Mouse (Mus musculus) brain, embryonic 14.5 days (tissue): ENCODE results near the gene Pdgfd. TPM values are rescaled to one million over a fixed set of nuclear protein-coding genes. Genes with fewer than 3 reads are reported as not detected.

ENCODE experiments used
- DNase-seq: peaks from one replicate; pipeline ENCODE4 v3.0.0-alpha.2; 2011; ENCODE audit warnings: low read depth
- CTCF ChIP-seq: fragments of 200-500 bp; IDR thresholded peaks from 2 replicates; pipeline ENCODE4 v1.5.1; 2012; ENCODE audit warnings: inconsistent platforms, mild to moderate bottlenecking, moderate library complexity, borderline replicate concordance; ENCODE audit not compliant: insufficient read depth, insufficient read length; ENCODE audit errors: extremely low read depth
- POLR2A ChIP-seq: fragments of 200-500 bp; IDR thresholded peaks from 2 replicates; pipeline ENCODE4 v1.6.1; 2012; ENCODE audit warnings: mild to moderate bottlenecking, inconsistent platforms, borderline replicate concordance; ENCODE audit not compliant: poor library complexity, insufficient read depth, insufficient read length, severe bottlenecking; ENCODE audit errors: extremely low read depth
- polyA plus RNA-seq: library from polyadenylated mRNA; depleted of rRNA; stranded (reverse); fragments of >200 nt; gene quantifications from 2 replicates; pipeline ENCODE4 v1.2.3, GENCODE M21; 2012; rRNA removed

The Pdgfd gene
- polyA plus RNA-seq, 1 experiment: 1.3 TPM

- TF ChIP-seq POLR2A (no peak), CTCF (no peak)
- DNase-seq: no peak
Observed at GRCm38 (mm10) chr9:6366550-6366949, 198.2 kb downstream of the Pdgfd start.

DNA sequence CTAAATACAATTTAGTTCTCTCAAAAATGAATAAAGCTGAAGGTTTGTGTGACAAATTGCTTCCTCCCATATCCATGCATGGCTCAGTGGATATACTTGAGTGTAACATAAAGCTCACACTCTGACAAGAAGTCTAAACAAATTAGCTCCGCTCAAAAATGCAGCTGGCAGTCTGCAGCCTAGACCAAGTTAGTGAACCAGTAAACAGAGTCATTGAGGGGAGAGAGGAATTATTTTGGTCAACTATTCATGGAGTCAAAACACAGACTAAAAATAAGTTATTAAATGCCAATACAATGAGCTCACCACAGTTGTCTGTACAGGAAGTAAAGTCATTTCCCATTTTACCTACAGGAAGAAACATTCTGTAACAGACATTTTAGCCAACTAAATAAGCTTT, 233.4 kb downstream of the Pdgfd start:
- no peak for DNase-seq
- no peak for TF ChIP-seq POLR2A
- no peak for TF ChIP-seq CTCF

DNA sequence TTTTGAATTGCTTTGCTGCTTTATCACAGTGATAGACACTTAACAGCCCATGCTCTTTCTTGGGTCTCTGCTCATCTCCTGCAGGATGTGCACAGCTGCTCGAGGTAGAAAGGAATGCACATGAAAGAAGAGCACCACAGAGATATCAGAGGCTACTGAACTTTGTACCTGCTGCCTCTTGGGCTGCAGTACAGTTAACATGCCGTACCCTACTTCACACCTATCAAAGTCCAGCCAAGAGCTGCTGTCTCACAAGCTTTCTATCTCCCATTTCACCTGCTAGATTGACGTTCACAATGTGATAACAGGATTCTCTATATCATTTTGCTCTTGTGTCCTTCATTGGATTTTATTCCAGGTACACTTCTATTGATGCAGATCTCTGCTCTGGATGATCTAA, 238.2 kb downstream of the Pdgfd start:
- DNase-seq: no peak
- TF ChIP-seq POLR2A: no peak
- TF ChIP-seq CTCF: no peak

- DNase-seq: peak; percentile 78
- TF ChIP-seq POLR2A (no peak), CTCF (no peak)
Observed at GRCm38 (mm10) chr9:6407972-6408371, 239.6 kb downstream of the Pdgfd start.

DNA sequence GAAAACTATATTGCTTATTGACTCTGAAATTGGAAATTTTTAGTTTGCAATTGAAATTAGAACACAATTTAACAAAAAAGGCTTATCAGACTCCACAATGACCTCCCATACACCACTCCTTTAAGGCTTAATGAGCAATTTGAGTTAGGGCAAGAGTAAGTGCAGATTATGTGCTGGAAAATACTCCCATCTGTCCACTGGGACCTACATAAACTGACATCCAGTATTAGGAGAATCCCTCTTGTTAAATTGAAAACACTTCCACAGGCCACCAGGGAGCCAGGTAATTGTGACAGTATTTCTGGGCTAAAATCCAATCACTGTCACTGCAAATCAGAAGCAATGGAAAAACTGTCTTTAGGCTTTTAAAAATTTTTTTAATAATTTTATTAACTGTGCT, 256.2 kb downstream of the Pdgfd start:
- TF ChIP-seq POLR2A (no peak), CTCF (no peak)
- DNase-seq: peak; percentile 35

Other genes with a start within 250 kb of the Pdgfd start
- gene Ddi1, start 101.3 kb downstream of the Pdgfd start, polyA plus RNA-seq: not detected in 2 replicates